ENCODE assay signal across 13 mouse cellular contexts in the genomic region with DNA sequence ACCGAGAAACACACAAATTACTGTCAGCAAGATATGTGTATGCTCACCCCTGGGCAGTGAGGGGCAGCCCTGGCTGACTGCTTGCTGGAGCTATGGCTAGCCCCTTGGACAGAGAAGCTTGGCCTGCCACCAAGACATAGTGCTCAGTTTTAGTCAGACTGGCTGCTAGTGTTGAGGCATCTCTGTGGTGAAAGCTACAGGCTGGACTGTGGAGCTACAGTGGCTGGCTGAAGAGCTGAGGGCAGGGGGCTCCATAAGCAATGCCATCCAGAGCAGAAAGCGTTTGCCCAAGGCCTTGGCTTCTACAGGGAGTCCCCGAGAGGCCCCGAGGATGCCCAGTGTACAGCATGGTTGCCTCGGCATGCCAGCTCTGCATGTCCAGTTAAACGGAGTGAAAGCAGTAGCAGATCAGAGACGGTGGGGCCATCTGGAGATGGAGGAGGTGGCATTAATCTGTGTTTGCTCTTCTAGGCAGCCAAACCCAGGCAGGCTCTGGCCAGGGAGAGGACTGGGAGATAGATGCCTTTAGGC.
DNase-seq lines count a peak whose midpoint lies in the region; ATAC-seq and TF ChIP-seq lines count a peak whose summit lies in the region.
"Had no signal": no experiment of that assay in that cellular context is flagged by ENCODE, and none has a peak within 500 bp of the region (broad histone marks: within the 10 kb centered on the region; RNA-seq: fewer than 3 reads in every experiment).

No protein-coding gene starts in this region.

- no peaks in the 10 kb centered on the region for H3K36me3 ChIP-seq in forebrain, embryonic 13.5 days (ENCODE audit: poor library complexity, severe bottlenecking)
- H3K36me3 ChIP-seq in midbrain, postnatal 0 days (ENCODE audit: insufficient read depth, low read length): no peaks in the 10 kb centered on the region
- H3K36me3 ChIP-seq: limb, embryonic 10.5 days had no signal

- H3K9me3 ChIP-seq in forebrain, embryonic 13.5 days (replicated peaks): no peaks in the 10 kb centered on the region
- H3K9me3 ChIP-seq in midbrain, postnatal 0 days (ENCODE audit: low read length): no peaks in the 10 kb centered on the region
- H3K9me3 ChIP-seq: limb, embryonic 10.5 days had no signal

- ATAC-seq in forebrain, embryonic 13.5 days: peak; percentile 31; the same call in 1 of the 2 replicates
- no peak for ATAC-seq in midbrain, postnatal 0 days (ENCODE audit: low FRiP score)
- ATAC-seq: intestine, postnatal 0 days had no signal

- no peak overlapping the region for H3K4me3 ChIP-seq in forebrain, embryonic 13.5 days
- H3K4me3 ChIP-seq in midbrain, postnatal 0 days (ENCODE audit: low read depth, low read length): no peak overlapping the region
- H3K4me3 ChIP-seq: erythroblast, embryonic 14.5 days; limb, embryonic 10.5 days had no signal

- intact Hi-C loops in left cerebral cortex, postnatal 4 days (cut with DNase I): no loop called here
- intact Hi-C loops in left cerebral cortex, postnatal 10 days (cut with DNase I): no loop called here

- no peak for TF ChIP-seq CTCF in midbrain, postnatal 0 days (IDR thresholded peaks at IDR 0.05)

- H3K27me3 ChIP-seq in forebrain, embryonic 13.5 days: no peaks in the 10 kb centered on the region
- no peaks in the 10 kb centered on the region for H3K27me3 ChIP-seq in midbrain, postnatal 0 days (ENCODE audit: insufficient read depth, low read length)

- peak overlapping the region; percentile 27; the same call in 1 of the 2 replicates for H3K9ac ChIP-seq in forebrain, embryonic 13.5 days
- H3K9ac ChIP-seq in midbrain, postnatal 0 days (replicated peaks; ENCODE audit: low read length, poor library complexity, severe bottlenecking): 0 out of 2 replicates have a peak overlapping the region, but pooled peaks have one; percentile 33

- H3K27ac ChIP-seq in forebrain, embryonic 13.5 days: peak overlapping the region; percentile 90
- peak overlapping the region; percentile 14; the same call in 1 of the 2 replicates for H3K27ac ChIP-seq in midbrain, postnatal 0 days (ENCODE audit: low read depth, low read length)

- WGBS in forebrain, embryonic 13.5 days: 61% methylated on average over 7 of the region's 7 CpGs
- WGBS in midbrain, postnatal 0 days: 69% methylated on average over 7 of the region's 7 CpGs

- peak; percentile 53 to 63 for DNase-seq in cerebellum, postnatal 25 days
- no peak for DNase-seq in cerebellum, adult 11 months
- peak; percentile 75 for DNase-seq in left cerebral cortex, postnatal 4 days
- no peak for DNase-seq in left cerebral cortex, postnatal 10 days (ENCODE audit: extremely low spot score in 1 of 2, low spot score in 2 of 2)
- peak; percentile 49 for DNase-seq in midbrain, postnatal 0 days (ENCODE audit: low spot score)
- DNase-seq in urinary bladder, adult 18-20 months (ENCODE audit: low spot score in 2 of 2): no peak
- no peak for DNase-seq in spleen, postnatal 14 days (ENCODE audit: low spot score in 2 of 2)
- DNase-seq: adrenal gland, postnatal 25 days; gastrocnemius, postnatal 36 days had no signal

- peaks cover 36% of the 10 kb centered on the region for H3K4me1 ChIP-seq in forebrain, embryonic 13.5 days
- no peaks in the 10 kb centered on the region for H3K4me1 ChIP-seq in midbrain, postnatal 0 days (ENCODE audit: insufficient read depth, low read length)

- H3K4me2 ChIP-seq in forebrain, embryonic 13.5 days: peak overlapping the region; percentile 27
- no peak overlapping the region for H3K4me2 ChIP-seq in midbrain, postnatal 0 days (ENCODE audit: low read depth, low read length, poor library complexity, severe bottlenecking)

Comparison
In these comparisons a context has a peak if more than half of its experiments do, and no peak if none do; other contexts are left out.
1. DNase-seq: peak in cerebellum, postnatal 25 days (2 of 2), left cerebral cortex, postnatal 4 days (single experiment) and midbrain, postnatal 0 days (single experiment); none in cerebellum, adult 11 months (single experiment), left cerebral cortex, postnatal 10 days (0 of 2), urinary bladder, adult 18-20 months (0 of 2) and spleen, postnatal 14 days (0 of 2).